Mouse (Mus musculus) v-Abl transformed pro-B cells (cell line): ENCODE data around the gene Eif4e3.

ENCODE experiments used
- in situ Hi-C, 2 experiments: fragments of 400-800 bp; cut with MboI; formaldehyde crosslinking; loops; one replicate each; pipeline ENCODE4 v1.15.1; 2025; ENCODE audit not compliant: unreplicated experiment in 2 of 2

Eif4e3 gene

GRCm38 (mm10) chr6:99606079-99606478, 60.5 kb downstream of the Eif4e3 start:
- in situ Hi-C loops, result loop anchor here (10.0 to 25.0 kb wide), 3 partner anchors 151 to 1341 kb away; no protein-coding TSS in a partner anchor

- in situ Hi-C loops, result loop anchor here (5.0 to 25.0 kb wide), 5 partner anchors 150 to 1340 kb away; no protein-coding TSS in a partner anchor
Observed at GRCm38 (mm10) chr6:99604758-99605157, 61.8 kb downstream of the Eif4e3 start.

GRCm38 (mm10) chr6:99602434-99602833, 64.1 kb downstream of the Eif4e3 start:
- in situ Hi-C loops, result loop anchor here (5.0 to 25.0 kb wide), 5 partner anchors 148 to 1338 kb away; no protein-coding TSS in a partner anchor

- in situ Hi-C loops, result loop anchor here (5.0 to 25.0 kb wide), 5 partner anchors 146 to 1336 kb away; no protein-coding TSS in a partner anchor
Observed at GRCm38 (mm10) chr6:99600886-99601285, 65.7 kb downstream of the Eif4e3 start.

GRCm38 (mm10) chr6:99600168-99600793, 66.3 kb downstream of the Eif4e3 start:
- in situ Hi-C loops, result loop anchor here (5.0 to 25.0 kb wide), 5 partner anchors 145 to 1335 kb away; no protein-coding TSS in a partner anchor

GRCm38 (mm10) chr6:99599651-99600050, 66.9 kb downstream of the Eif4e3 start:
- in situ Hi-C loops, result loop anchor here (5.0 to 25.0 kb wide), 6 partner anchors 145 to 1492 kb away; no protein-coding TSS in a partner anchor

GRCm38 (mm10) chr6:99599229-99599628, 67.3 kb downstream of the Eif4e3 start:
- in situ Hi-C loops, result loop anchor here (5.0 kb wide), 2 partner anchors 1077 to 1492 kb away; no protein-coding TSS in a partner anchor

- in situ Hi-C loops, result no loop called here
Observed at GRCm38 (mm10) chr6:99577040-99577439, 89.5 kb downstream of the Eif4e3 start.

- in situ Hi-C loops, result no loop called here
Observed at GRCm38 (mm10) chr6:99575633-99576032, 90.9 kb downstream of the Eif4e3 start.
